Mouse (Mus musculus): ENCODE data around the gene Glra2. TPM values are rescaled to one million over a fixed set of nuclear protein-coding genes. Genes with fewer than 3 reads are reported as not detected.
"Not testable (repeated sequence)": the region's sequence is repeated elsewhere in the genome, so short reads cannot be mapped to it uniquely, and the experiment has no call there.

Gene Glra2
- not detected in 2 replicates for polyA plus RNA-seq (2014; fragmentation: Nextera tagmentation; extraction: Ambion mirVana)

DNA sequence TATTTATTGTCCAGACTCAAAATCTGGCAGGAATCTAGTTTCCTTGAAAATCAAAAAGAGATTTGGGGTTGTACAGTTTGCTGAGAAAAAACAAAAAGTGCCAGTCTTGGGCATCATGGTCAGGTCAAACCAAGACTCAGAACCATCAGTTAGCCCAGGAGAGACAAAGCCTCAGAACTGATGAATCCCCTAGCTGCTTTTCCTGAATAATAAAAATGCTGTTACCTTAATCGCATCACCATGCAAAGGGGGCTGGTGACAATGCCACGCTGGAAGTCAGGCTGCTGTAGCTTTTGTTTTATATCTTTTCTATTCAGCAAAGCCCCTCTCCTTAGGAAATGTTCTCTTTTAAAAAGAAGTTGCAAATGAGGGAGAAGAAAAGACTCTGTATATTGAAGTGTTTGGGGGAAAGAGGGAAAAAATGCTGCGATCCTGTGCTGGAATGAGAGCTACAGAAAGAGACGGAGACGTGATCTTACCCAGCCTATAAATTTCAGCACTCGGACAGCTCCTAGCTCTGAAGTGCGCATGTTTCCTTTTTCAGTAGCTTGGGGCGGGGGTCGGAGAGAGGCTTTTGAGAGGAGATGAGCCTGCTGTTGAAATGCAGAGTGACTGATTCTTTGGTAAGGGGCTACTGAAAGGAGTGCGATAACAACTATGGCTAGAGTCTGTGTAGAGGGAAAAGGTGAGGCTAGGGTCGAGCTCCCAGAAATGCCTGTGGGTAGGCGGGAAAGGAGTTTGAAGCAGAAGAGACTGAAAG lies at the start of gene Glra2:
Glra2 (minus strand) TSS at position 455 of the 760 bp plus-strand sequence.
- ATAC-seq (ENCODE audit: insufficient number of reproducible peaks, insufficient read depth, low FRiP score, low read depth): no peak
- H3K9ac ChIP-seq (ENCODE audit: low read length): no peak within 1 kb of the TSS

DNA sequence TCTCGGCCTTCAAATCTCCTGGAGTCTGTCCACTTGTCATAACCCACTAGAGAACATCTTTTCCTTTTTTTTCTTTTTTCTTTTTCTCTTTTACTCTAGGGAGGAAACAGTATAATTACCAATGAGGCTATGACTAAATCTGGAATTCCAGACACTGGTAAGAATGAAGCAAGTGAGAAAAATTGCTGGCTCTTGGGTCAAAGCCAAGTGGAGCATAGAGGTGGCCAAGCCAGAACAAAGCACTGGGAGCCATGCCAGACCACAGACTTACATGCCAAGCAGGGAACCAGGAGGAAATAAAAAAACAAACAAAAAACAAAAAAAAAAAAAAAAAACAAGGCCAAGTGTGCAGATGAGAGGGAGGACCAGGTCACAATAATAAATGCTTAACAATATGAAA lies 35.6 kb upstream of the Glra2 start:
- H3K4me2 ChIP-seq (ENCODE audit: low read length): no peak overlapping the region
- H3K36me3 ChIP-seq (ENCODE audit: control insufficient read depth, insufficient read depth, low read length): no peaks in the 10 kb centered on the region
- H3K27me3 ChIP-seq (ENCODE audit: control insufficient read depth, insufficient read depth, low read length): no peaks in the 10 kb centered on the region
- ATAC-seq (ENCODE audit: insufficient number of reproducible peaks, insufficient read depth, low FRiP score, low read depth): no peak
- 33% methylated on average over 1 of the region's 1 CpGs for WGBS
- H3K4me3 ChIP-seq (ENCODE audit: control insufficient read depth in 1 of 2, insufficient read depth in 1 of 2, low read depth in 1 of 2, low read length in 2 of 2): no peak overlapping the region
- H3K9ac ChIP-seq (ENCODE audit: low read length): no peak overlapping the region
- no peaks in the 10 kb centered on the region for H3K9me3 ChIP-seq (ENCODE audit: control insufficient read depth, low read length)
- H3K27ac ChIP-seq (replicated peaks in 1 of 2; ENCODE audit: control insufficient read depth in 1 of 2, insufficient read depth in 1 of 2, low read depth in 2 of 2, low read length in 2 of 2): no peak overlapping the region
- H3K4me1 ChIP-seq (ENCODE audit: control insufficient read depth in 2 of 2, insufficient read depth in 2 of 2, low read length in 2 of 2): no peaks in the 10 kb centered on the region

More for the DNA sequence above, at the start of gene Glra2:
- Histone ChIP-seq H3K4me3 (ENCODE audit: control insufficient read depth in 1 of 2, insufficient read depth in 1 of 2, low read depth in 1 of 2, low read length in 2 of 2) (peak within 1 kb of the TSS; percentile 13 to 21; a peak in 3 of 4 replicates), H3K27ac (replicated peaks in 1 of 2; ENCODE audit: control insufficient read depth in 1 of 2, insufficient read depth in 1 of 2, low read depth in 2 of 2, low read length in 2 of 2) (no peak within 1 kb of the TSS), H3K4me2 (ENCODE audit: low read length) (peak within 1 kb of the TSS; percentile 61), H3K27me3 (ENCODE audit: control insufficient read depth, insufficient read depth, low read length) (no peaks in the 10 kb centered on the region), H3K4me1 (ENCODE audit: control insufficient read depth in 2 of 2, insufficient read depth in 2 of 2, low read length in 2 of 2) (no peaks in the 10 kb centered on the region), H3K9me3 (ENCODE audit: control insufficient read depth, low read length) (no peaks in the 10 kb centered on the region), H3K36me3 (ENCODE audit: control insufficient read depth, insufficient read depth, low read length) (no peaks in the 10 kb centered on the region)
- WGBS: 15% methylated on average over 12 of the region's 12 CpGs

DNA sequence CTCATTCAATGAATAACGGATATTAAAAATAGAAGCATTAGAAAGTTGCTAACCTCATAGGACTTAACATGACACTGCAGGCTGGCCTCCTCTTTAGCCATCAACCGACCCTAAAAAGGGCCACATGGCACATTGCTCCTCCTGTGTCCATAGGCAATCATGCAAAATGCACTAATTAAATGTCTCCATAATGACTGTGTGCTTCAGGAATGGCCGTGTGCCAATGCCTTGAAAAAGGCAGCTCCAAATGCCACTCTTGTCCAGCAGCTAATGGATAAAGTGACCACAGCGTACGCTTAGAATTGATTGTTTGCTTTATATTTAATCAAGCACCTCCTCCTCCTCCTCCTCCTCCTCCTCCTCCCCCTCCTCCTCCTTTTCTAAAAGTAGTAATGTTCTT lies 17.4 kb upstream of the Glra2 start:
- Histone ChIP-seq H3K4me1 (ENCODE audit: control insufficient read depth in 2 of 2, insufficient read depth in 2 of 2, low read length in 2 of 2) (no peaks in the 10 kb centered on the region), H3K4me2 (ENCODE audit: low read length) (no peak overlapping the region), H3K27me3 (ENCODE audit: control insufficient read depth, insufficient read depth, low read length) (no peaks in the 10 kb centered on the region), H3K9ac (ENCODE audit: low read length) (no peak overlapping the region), H3K27ac (replicated peaks in 1 of 2; ENCODE audit: control insufficient read depth in 1 of 2, insufficient read depth in 1 of 2, low read depth in 2 of 2, low read length in 2 of 2) (no peak overlapping the region), H3K9me3 (ENCODE audit: control insufficient read depth, low read length) (no peaks in the 10 kb centered on the region), H3K4me3 (ENCODE audit: control insufficient read depth in 1 of 2, insufficient read depth in 1 of 2, low read depth in 1 of 2, low read length in 2 of 2) (no peak overlapping the region), H3K36me3 (ENCODE audit: control insufficient read depth, insufficient read depth, low read length) (no peaks in the 10 kb centered on the region)
- ATAC-seq (ENCODE audit: insufficient number of reproducible peaks, insufficient read depth, low FRiP score, low read depth): no peak
- WGBS: 79% methylated on average over 5 of the region's 5 CpGs

DNA sequence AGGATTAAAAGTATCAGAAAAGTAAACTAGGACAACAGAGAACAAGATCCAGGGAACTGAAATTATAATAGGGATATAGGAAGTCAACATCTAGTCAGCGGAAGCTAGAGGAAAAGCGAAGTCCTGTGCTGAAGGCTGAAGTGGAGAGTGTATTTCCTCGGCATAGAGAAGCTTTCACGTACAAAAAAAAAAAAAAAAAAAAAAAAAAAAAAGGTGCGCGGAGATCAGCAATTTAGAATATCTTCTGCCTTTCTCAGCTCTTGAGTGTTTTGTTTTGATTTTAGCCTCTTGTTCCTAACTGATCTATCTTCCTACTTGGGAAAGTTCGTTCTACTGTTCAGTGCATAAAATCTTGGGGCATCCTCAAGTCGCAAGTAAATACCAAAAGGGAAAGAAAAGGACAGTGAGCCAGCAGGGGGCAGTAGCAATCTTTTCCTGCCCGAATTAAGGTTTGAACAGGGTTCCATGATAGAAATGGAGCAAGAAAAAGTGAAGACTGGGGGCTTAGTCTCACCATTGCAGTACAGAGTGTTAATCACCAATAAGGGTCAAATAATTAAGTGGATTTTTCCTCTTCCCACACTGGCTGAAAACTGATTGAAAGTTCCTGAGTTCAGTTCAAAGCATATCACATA lies 623 bp upstream of the Glra2 start:
- WGBS: 8% methylated on average over 9 of the region's 9 CpGs
- ATAC-seq (ENCODE audit: insufficient number of reproducible peaks, insufficient read depth, low FRiP score, low read depth): no peak

DNA sequence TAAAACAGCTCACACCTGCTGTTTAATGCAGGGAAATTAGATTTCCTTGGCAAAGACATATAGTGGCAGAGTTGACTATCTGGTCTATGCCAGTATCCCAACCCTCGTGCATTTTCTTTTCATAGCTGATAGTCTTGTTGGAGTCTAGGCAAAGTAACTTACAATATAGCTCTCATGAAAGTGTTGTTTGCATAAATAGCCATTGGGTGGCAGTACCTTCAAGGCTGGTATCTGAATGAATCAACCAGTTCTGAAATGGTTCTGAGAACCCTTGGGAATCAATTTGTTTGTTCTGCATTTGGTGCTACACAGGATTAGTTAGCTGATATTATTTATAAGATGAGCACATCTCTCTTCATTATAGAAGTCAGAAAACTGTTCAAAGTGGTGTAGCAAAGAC lies 133.6 kb downstream of the Glra2 start:
- H3K9me3 ChIP-seq (ENCODE audit: control insufficient read depth, low read length): no peaks in the 10 kb centered on the region
- H3K27ac ChIP-seq (replicated peaks in 1 of 2; ENCODE audit: control insufficient read depth in 1 of 2, insufficient read depth in 1 of 2, low read depth in 2 of 2, low read length in 2 of 2): no peak overlapping the region
- ATAC-seq (ENCODE audit: insufficient number of reproducible peaks, insufficient read depth, low FRiP score, low read depth): no peak
- no peaks in the 10 kb centered on the region for H3K4me1 ChIP-seq (ENCODE audit: control insufficient read depth in 2 of 2, insufficient read depth in 2 of 2, low read length in 2 of 2)
- H3K4me2 ChIP-seq (ENCODE audit: low read length): no peak overlapping the region
- 46% methylated on average over 1 of the region's 1 CpGs for WGBS
- H3K9ac ChIP-seq (ENCODE audit: low read length): no peak overlapping the region
- H3K4me3 ChIP-seq (ENCODE audit: control insufficient read depth in 1 of 2, insufficient read depth in 1 of 2, low read depth in 1 of 2, low read length in 2 of 2): no peak overlapping the region
- no peaks in the 10 kb centered on the region for H3K36me3 ChIP-seq (ENCODE audit: control insufficient read depth, insufficient read depth, low read length)
- no peaks in the 10 kb centered on the region for H3K27me3 ChIP-seq (ENCODE audit: control insufficient read depth, insufficient read depth, low read length)

More for the DNA sequence above, 623 bp upstream of the Glra2 start:
- Histone ChIP-seq H3K4me2 (ENCODE audit: low read length) (peak overlapping the region; percentile 61), H3K4me1 (ENCODE audit: control insufficient read depth in 2 of 2, insufficient read depth in 2 of 2, low read length in 2 of 2) (no peaks in the 10 kb centered on the region), H3K9ac (ENCODE audit: low read length) (no peak overlapping the region), H3K9me3 (ENCODE audit: control insufficient read depth, low read length) (no peaks in the 10 kb centered on the region), H3K27ac (replicated peaks in 1 of 2; ENCODE audit: control insufficient read depth in 1 of 2, insufficient read depth in 1 of 2, low read depth in 2 of 2, low read length in 2 of 2) (no peak overlapping the region), H3K36me3 (ENCODE audit: control insufficient read depth, insufficient read depth, low read length) (no peaks in the 10 kb centered on the region), H3K4me3 (ENCODE audit: control insufficient read depth in 1 of 2, insufficient read depth in 1 of 2, low read depth in 1 of 2, low read length in 2 of 2) (peak overlapping the region in 1 of 2 experiments; percentile 21; a peak in 3 of 4 replicates), H3K27me3 (ENCODE audit: control insufficient read depth, insufficient read depth, low read length) (no peaks in the 10 kb centered on the region)

DNA sequence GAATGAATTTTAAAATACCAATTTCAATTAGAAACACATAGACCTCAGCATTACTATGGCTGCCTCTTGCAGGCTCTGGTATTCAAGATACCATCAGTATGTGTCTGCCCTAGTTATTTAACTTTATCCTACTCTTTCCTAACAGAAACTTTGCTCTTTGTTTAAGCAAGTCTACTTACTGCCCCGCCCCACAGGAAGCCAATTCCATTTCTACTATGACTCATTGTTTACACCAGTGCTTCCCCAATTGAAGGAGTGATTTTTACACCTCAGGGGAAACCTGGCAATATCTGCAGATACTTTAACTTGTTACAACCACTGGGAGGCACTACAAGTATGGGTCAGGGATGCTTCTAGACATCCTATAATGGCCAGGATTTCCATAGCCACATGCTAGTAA lies 136.0 kb downstream of the Glra2 start:
- H3K9me3 ChIP-seq (ENCODE audit: control insufficient read depth, low read length): no peaks in the 10 kb centered on the region
- WGBS: 36% methylated on average over 1 of the region's 1 CpGs
- no peaks in the 10 kb centered on the region for H3K27me3 ChIP-seq (ENCODE audit: control insufficient read depth, insufficient read depth, low read length)
- H3K4me1 ChIP-seq (ENCODE audit: control insufficient read depth in 2 of 2, insufficient read depth in 2 of 2, low read length in 2 of 2): no peaks in the 10 kb centered on the region
- H3K27ac ChIP-seq (replicated peaks in 1 of 2; ENCODE audit: control insufficient read depth in 1 of 2, insufficient read depth in 1 of 2, low read depth in 2 of 2, low read length in 2 of 2): no peak overlapping the region
- H3K4me3 ChIP-seq (ENCODE audit: control insufficient read depth in 1 of 2, insufficient read depth in 1 of 2, low read depth in 1 of 2, low read length in 2 of 2): no peak overlapping the region
- H3K4me2 ChIP-seq (ENCODE audit: low read length): no peak overlapping the region
- ATAC-seq (ENCODE audit: insufficient number of reproducible peaks, insufficient read depth, low FRiP score, low read depth): no peak
- H3K9ac ChIP-seq (ENCODE audit: low read length): no peak overlapping the region
- H3K36me3 ChIP-seq (ENCODE audit: control insufficient read depth, insufficient read depth, low read length): no peaks in the 10 kb centered on the region

DNA sequence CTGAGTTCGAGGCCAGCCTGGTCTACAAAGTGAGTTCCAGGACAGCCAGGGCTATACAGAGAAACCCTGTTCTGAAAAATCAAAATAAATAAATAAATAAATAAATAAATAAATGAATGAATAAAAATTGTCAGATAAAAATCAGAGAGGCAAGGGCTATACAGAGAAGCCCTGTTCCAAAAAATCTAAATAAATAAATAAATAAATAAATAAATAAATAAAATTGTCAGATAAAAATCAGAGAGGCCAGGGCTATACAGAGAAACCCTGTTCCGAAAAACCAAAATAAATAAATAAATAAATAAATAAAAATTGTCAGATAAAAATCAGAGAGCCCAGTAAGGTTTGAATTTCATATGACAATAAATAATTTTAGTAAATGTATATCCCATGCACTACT lies 144.2 kb downstream of the Glra2 start:
- not testable (repeated sequence) for H3K4me1 ChIP-seq (ENCODE audit: control insufficient read depth in 2 of 2, insufficient read depth in 2 of 2, low read length in 2 of 2); H3K36me3 ChIP-seq (ENCODE audit: control insufficient read depth, insufficient read depth, low read length); H3K4me2 ChIP-seq (ENCODE audit: low read length); ATAC-seq (ENCODE audit: insufficient number of reproducible peaks, insufficient read depth, low FRiP score, low read depth); H3K27ac ChIP-seq (replicated peaks in 1 of 2; ENCODE audit: control insufficient read depth in 1 of 2, insufficient read depth in 1 of 2, low read depth in 2 of 2, low read length in 2 of 2); H3K9me3 ChIP-seq (ENCODE audit: control insufficient read depth, low read length); H3K9ac ChIP-seq (ENCODE audit: low read length); H3K4me3 ChIP-seq (ENCODE audit: control insufficient read depth in 1 of 2, insufficient read depth in 1 of 2, low read depth in 1 of 2, low read length in 2 of 2); H3K27me3 ChIP-seq (ENCODE audit: control insufficient read depth, insufficient read depth, low read length)
- 74% methylated on average over 2 of the region's 2 CpGs for WGBS
